Comparison of ENCODE assay signal across 10 mouse cellular contexts in genomic region chr2:37380189-37380588, GRCm38 (mm10). TPM values are rescaled to one million over a fixed set of nuclear protein-coding genes. Genes with fewer than 3 reads are reported as not detected.
A peak's percentile ranks its signal among the peaks of the same experiment; 100 is the strongest.
DNase-seq lines count a peak whose midpoint lies in the region; ATAC-seq lines count a peak whose summit lies in the region.
"Had no signal": no experiment of that assay in that cellular context is flagged by ENCODE, and none has a peak within 500 bp of the region (broad histone marks: within the 10 kb centered on the region; RNA-seq: fewer than 3 reads in every experiment).

No protein-coding gene starts in this region.

- H3K9me3 ChIP-seq in hindbrain, embryonic 11.5 days (ENCODE audit: control insufficient read depth, low read length) = no peaks in the 10 kb centered on the region
- no peaks in the 10 kb centered on the region for H3K9me3 ChIP-seq in hindbrain, embryonic 13.5 days
- no peaks in the 10 kb centered on the region for H3K9me3 ChIP-seq in midbrain, embryonic 11.5 days (ENCODE audit: control insufficient read depth, low read length)
- H3K9me3 ChIP-seq: embryonic facial prominence, embryonic 13.5 days had no signal

- no peak overlapping the region for H3K27ac ChIP-seq in hindbrain, embryonic 11.5 days (ENCODE audit: low read depth, low read length)
- H3K27ac ChIP-seq in hindbrain, embryonic 13.5 days = no peak overlapping the region
- no peak overlapping the region for H3K27ac ChIP-seq in midbrain, embryonic 11.5 days (ENCODE audit: low read depth, low read length)
- H3K27ac ChIP-seq: embryonic facial prominence, embryonic 13.5 days; macrophage had no signal

- intact Hi-C loops in heart, postnatal 14 days (cut with DNase I) = no loop called here

- peaks cover 8% of the 10 kb centered on the region; the same call in 1 of the 2 replicates for H3K36me3 ChIP-seq in hindbrain, embryonic 11.5 days (ENCODE audit: control insufficient read depth, insufficient read depth, low read length)
- peaks cover 51% of the 10 kb centered on the region for H3K36me3 ChIP-seq in hindbrain, embryonic 13.5 days
- H3K36me3 ChIP-seq in midbrain, embryonic 11.5 days (ENCODE audit: control insufficient read depth, insufficient read depth, low read length) = peaks cover 14% of the 10 kb centered on the region

- ATAC-seq in hindbrain, embryonic 11.5 days (ENCODE audit: low FRiP score) = no peak
- no peak for ATAC-seq in hindbrain, embryonic 13.5 days (ENCODE audit: low FRiP score)
- ATAC-seq in midbrain, embryonic 11.5 days (ENCODE audit: low FRiP score) = peak; percentile 33

- no peaks in the 10 kb centered on the region for H3K4me1 ChIP-seq in hindbrain, embryonic 11.5 days (replicated peaks; ENCODE audit: control insufficient read depth, insufficient read depth, low read length)
- H3K4me1 ChIP-seq in hindbrain, embryonic 13.5 days (replicated peaks) = no peaks in the 10 kb centered on the region
- no peaks in the 10 kb centered on the region for H3K4me1 ChIP-seq in midbrain, embryonic 11.5 days (ENCODE audit: control insufficient read depth, insufficient read depth, low read length)
- H3K4me1 ChIP-seq: embryonic facial prominence, embryonic 13.5 days had no signal

- peak; percentile 72 for DNase-seq in hindbrain, embryonic 11.5 days (ENCODE audit: low spot score)
- DNase-seq in R1 (ENCODE audit: low read depth, low spot score) = peak; percentile 79
- peak; percentile 48 to 65 for DNase-seq in cerebellum, postnatal 36 days
- peak; percentile 42 to 69 for DNase-seq in heart, postnatal 14 days
- DNase-seq in layer of hippocampus, postnatal 36 days = peak; percentile 18 to 50
- DNase-seq in midbrain, embryonic 11.5 days (ENCODE audit: low spot score, missing footprints) = peak; percentile 91
- DNase-seq in spleen, postnatal 14 days (ENCODE audit: low spot score in 2 of 2) = peak; percentile 14 to 60

- H3K4me3 ChIP-seq in hindbrain, embryonic 11.5 days (ENCODE audit: low read depth, low read length) = no peak overlapping the region
- no peak overlapping the region for H3K4me3 ChIP-seq in hindbrain, embryonic 13.5 days
- H3K4me3 ChIP-seq in midbrain, embryonic 11.5 days (ENCODE audit: low read depth, low read length) = no peak overlapping the region
- H3K4me3 ChIP-seq: embryonic facial prominence, embryonic 13.5 days had no signal

- WGBS in hindbrain, embryonic 11.5 days = 72% methylated on average over 2 of the region's 2 CpGs
- 60% methylated on average over 2 of the region's 2 CpGs for WGBS in hindbrain, embryonic 13.5 days
- 78% methylated on average over 2 of the region's 2 CpGs for WGBS in midbrain, embryonic 11.5 days

- no peak overlapping the region for H3K4me2 ChIP-seq in hindbrain, embryonic 11.5 days (replicated peaks; ENCODE audit: low read depth, low read length)
- no peak overlapping the region for H3K4me2 ChIP-seq in hindbrain, embryonic 13.5 days
- no peak overlapping the region for H3K4me2 ChIP-seq in midbrain, embryonic 11.5 days
- H3K4me2 ChIP-seq: embryonic facial prominence, embryonic 13.5 days had no signal

- no peaks in the 10 kb centered on the region for H3K27me3 ChIP-seq in hindbrain, embryonic 11.5 days (ENCODE audit: control insufficient read depth, insufficient read depth, low read length)
- no peaks in the 10 kb centered on the region for H3K27me3 ChIP-seq in hindbrain, embryonic 13.5 days
- no peaks in the 10 kb centered on the region for H3K27me3 ChIP-seq in midbrain, embryonic 11.5 days (ENCODE audit: control insufficient read depth, insufficient read depth, low read length)
- H3K27me3 ChIP-seq: embryonic facial prominence, embryonic 13.5 days had no signal

- H3K9ac ChIP-seq in hindbrain, embryonic 11.5 days (ENCODE audit: low read depth, low read length) = no peak overlapping the region
- no peak overlapping the region for H3K9ac ChIP-seq in hindbrain, embryonic 13.5 days
- no peak overlapping the region for H3K9ac ChIP-seq in midbrain, embryonic 11.5 days (ENCODE audit: low read length)
- H3K9ac ChIP-seq: embryonic facial prominence, embryonic 13.5 days had no signal

RNA-seq across cellular contexts. Expression of gene Pdcl, which starts 21.1 kb away (rescaled TPM):
- polyA plus RNA-seq in hindbrain, embryonic 11.5 days (2014; fragmentation: Nextera tagmentation; extraction: Ambion mirVana) = 76.5 and 83.5 TPM in 2 replicates
- 74.4 and 77.7 TPM in 2 replicates for polyA plus RNA-seq in hindbrain, embryonic 13.5 days (2015; fragmentation: Nextera tagmentation; extraction: Ambion mirVana)
- 10 to 100 TPM; 24.6 to 26.9 TPM for total RNA-seq in heart, postnatal 14 days (2021)
- 10 to 100 TPM; 27.9 to 29.2 TPM for total RNA-seq in layer of hippocampus, postnatal 36 days (2021)
- 82.7 and 87.3 TPM in 2 replicates for polyA plus RNA-seq in midbrain, embryonic 11.5 days (2014; fragmentation: Nextera tagmentation; extraction: Ambion mirVana)

RNA-seq across cellular contexts. Expression of gene Rc3h2, which starts 42.5 kb away (rescaled TPM):
- 22.7 and 33.4 TPM in 2 replicates for polyA plus RNA-seq in hindbrain, embryonic 11.5 days (2014; fragmentation: Nextera tagmentation; extraction: Ambion mirVana)
- polyA plus RNA-seq in hindbrain, embryonic 13.5 days (2015; fragmentation: Nextera tagmentation; extraction: Ambion mirVana) = 23.1 and 24.6 TPM in 2 replicates
- total RNA-seq in heart, postnatal 14 days (2021) = 10 to 100 TPM; 41.6 to 47.5 TPM
- 10 to 100 TPM; 84.1 to 93.5 TPM for total RNA-seq in layer of hippocampus, postnatal 36 days (2021)
- 20.4 and 22.0 TPM in 2 replicates for polyA plus RNA-seq in midbrain, embryonic 11.5 days (2014; fragmentation: Nextera tagmentation; extraction: Ambion mirVana)

RNA-seq across cellular contexts. Expression of gene Olfr368, which starts 53.9 kb away (rescaled TPM):
- polyA plus RNA-seq in hindbrain, embryonic 11.5 days (2014; fragmentation: Nextera tagmentation; extraction: Ambion mirVana) = not detected in 2 replicates
- not detected in 2 replicates for polyA plus RNA-seq in hindbrain, embryonic 13.5 days (2015; fragmentation: Nextera tagmentation; extraction: Ambion mirVana)
- not detected for total RNA-seq in heart, postnatal 14 days (2021)
- not detected for total RNA-seq in layer of hippocampus, postnatal 36 days (2021)
- not detected in 2 replicates for polyA plus RNA-seq in midbrain, embryonic 11.5 days (2014; fragmentation: Nextera tagmentation; extraction: Ambion mirVana)
- polyA plus RNA-seq: embryonic facial prominence, embryonic 13.5 days; macrophage had no signal

Comparison
In these comparisons a context has a peak if more than half of its experiments do, and no peak if none do; other contexts are left out.
1. DNase-seq: peak in every context shown above with its lines; median percentile 91 in midbrain, embryonic 11.5 days; 79 in R1; 72 in hindbrain, embryonic 11.5 days; 56 in cerebellum, postnatal 36 days; 56 in heart, postnatal 14 days; 37 in spleen, postnatal 14 days; 34 in layer of hippocampus, postnatal 36 days.